Mouse (Mus musculus): ENCODE measurements around the gene Ankrd54.
"Not testable (repeated sequence)": the region's sequence is repeated elsewhere in the genome, so short reads cannot be mapped to it uniquely, and the experiment has no call there.

The Ankrd54 gene

DNA sequence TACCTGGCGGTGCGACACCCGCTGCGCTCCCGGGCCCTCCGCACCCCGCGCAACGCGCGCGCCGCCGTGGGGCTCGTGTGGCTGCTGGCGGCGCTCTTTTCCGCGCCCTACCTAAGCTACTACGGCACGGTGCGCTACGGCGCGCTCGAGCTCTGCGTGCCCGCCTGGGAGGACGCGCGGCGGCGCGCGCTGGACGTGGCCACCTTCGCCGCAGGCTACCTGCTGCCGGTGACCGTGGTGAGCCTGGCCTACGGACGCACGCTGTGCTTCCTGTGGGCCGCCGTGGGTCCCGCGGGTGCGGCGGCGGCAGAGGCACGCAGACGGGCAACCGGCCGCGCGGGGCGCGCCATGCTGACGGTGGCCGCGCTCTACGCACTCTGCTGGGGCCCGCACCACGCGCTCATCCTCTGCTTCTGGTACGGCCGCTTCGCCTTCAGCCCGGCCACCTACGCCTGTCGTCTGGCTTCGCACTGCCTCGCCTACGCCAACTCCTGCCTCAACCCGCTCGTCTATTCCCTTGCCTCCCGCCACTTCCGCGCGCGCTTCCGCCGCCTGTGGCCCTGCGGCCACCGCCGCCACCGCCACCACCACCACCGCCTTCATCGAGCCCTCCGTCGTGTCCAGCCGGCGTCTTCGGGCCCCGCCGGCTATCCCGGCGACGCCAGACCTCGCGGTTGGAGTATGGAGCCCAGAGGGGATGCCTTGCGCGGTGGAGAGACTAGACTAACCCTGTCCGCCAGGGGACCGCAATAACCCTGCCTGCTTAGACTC, 19.8 kb downstream of the Ankrd54 start:
- DNase-seq (ENCODE audit: low read depth, low spot score): no peak

DNA sequence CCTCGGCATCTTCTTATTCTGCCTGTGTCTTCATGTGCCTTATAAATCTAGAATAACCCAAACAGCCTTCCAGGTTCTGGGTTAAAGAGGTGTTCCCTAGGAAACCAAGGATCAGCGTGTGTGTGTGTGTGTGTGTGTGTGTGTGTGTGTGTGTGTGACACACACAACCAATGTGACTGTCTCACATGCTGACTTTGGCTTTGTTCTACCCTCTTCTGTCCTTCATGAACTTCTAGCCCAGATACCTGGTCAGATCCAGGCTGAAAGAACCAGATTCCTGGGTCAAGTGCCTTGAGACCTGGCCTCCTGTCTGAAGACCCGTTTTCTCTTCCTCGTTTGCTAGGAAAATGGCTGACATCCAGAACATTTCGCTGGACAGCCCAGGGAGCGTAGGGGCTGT, 21.1 kb downstream of the Ankrd54 start, which contains the start of gene Galr3:
Galr3 (plus strand) TSS at position 301 of the 400 bp plus-strand sequence.
- DNase-seq (ENCODE audit: low read depth, low spot score): no peak

DNA sequence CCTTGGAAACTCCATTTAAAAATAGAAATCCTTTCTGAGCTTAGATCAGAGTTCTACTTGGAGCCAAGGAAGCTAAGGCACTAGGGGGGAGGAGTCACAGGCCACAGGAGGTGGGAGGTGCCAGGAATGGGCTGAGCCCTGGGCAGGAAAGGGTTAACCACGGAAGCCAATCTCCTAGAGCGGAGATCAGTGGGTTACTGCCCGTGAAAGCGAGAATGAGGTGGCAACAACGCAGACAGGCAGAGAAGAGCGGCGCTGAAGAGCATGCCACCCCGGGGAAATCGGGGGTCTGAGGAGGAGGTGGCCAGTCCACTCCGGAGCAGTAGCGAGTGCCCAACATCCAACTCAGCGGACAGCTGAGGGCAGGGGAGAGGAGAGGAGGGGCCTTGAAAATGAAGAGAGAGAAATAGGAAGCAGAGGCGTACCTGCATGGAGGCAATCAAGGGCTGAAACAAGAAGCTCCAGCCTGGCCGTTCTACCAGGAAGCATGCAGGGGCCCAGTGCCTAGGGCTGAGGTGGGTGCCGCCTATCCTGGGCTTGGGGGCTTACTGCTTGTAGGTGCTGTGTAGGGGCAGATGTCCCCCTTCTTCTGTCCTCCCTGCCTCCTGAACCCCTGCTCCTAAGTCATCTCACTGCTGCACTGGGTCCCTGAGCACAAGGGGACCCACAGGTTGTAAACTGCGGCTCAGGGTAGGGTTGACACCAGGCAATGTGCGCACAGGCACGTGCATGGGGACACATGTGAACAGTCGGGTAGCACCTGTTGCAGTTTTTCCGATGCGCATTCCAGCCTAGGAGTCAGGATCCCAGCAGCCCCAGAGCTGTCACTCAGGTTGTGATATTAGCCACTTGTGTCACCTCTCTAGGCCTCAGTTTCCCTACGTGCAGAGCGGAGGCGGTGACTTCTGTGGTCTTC, 21.9 kb downstream of the Ankrd54 start:
- no peak for DNase-seq (ENCODE audit: low read depth, low spot score)

DNA sequence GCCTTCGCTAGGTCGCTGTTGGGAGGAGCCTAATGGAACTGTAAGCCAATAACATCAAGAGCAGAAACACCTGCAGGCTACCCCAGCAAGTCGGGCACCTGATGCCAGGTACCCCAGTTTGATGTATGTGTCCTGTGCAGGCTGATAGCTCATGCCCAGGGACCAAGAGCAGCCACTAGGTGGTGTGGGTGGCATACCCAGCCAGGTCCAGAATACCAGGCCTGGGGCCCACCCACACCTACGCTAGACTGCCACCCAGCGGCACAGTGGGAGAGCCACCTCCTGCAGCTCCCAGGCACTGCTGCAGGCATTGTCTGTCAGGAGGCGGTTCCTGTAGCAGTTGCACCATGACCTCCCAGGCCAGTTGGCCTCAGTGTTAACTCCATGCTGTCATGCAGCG, 23.8 kb downstream of the Ankrd54 start:
- peak; percentile 76 for DNase-seq (ENCODE audit: low read depth, low spot score)

DNA sequence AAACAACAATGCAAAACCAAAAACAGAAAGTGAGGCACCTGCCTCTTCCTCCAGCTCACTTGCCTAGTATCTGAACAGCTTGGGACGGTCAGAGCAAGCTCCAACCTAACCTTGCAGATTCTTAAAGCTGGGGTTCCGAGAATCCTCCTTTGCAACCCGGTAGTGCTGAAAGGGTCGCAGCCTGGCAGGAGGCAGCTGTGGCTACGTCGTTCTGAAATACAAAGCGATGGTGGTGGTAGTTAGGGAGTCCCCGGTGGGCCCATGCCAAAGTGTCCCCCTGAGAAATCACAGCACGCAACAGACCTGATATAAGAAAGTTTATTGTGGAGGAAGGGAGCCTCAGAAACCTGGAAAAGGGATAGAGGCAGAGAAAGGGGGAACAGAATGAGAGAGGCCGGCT, 24.4 kb downstream of the Ankrd54 start:
- DNase-seq (ENCODE audit: low read depth, low spot score): no peak

DNA sequence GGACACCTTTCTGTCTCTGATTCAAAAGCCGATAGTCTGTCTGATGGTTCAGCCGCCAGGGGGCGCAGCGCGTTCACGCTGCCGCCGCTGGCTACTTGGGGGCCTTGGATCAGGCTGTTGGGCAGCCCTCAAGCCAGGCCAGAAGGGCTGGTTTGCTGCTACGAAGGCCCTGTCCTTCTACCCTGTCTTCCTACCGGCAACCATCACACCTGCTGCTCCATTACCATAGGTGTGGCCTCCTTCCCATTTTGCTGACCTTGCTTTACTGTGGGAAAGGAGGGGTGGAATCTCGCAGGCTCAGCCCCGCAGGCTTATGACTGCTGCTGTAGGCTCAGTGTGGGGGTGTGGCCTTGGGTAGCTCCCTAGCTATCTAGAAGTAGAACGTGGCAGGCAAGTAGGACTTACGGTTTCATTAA, 24.8 kb downstream of the Ankrd54 start:
- DNase-seq (ENCODE audit: low read depth, low spot score): peak; percentile 58

DNA sequence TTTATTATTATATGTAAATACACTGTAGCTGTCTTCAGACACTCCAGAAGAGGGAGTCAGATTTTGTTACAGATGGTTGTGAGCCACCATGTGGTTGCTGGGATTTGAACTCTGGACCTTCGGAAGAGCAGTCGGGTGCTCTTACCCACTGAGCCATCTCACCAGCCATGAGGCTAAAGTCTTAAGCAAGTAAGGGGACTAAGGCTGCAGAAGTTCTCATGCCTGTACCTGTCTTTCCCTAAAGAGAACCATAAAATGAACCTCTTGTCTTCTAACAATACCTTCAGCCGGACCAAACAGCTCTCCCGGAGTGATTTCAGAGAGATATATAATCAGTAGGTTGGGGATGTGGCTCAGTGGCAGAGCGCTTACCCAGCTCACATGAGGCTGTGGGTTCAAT, 30.8 kb downstream of the Ankrd54 start:
- not testable (repeated sequence) for DNase-seq (ENCODE audit: low read depth, low spot score)

DNA sequence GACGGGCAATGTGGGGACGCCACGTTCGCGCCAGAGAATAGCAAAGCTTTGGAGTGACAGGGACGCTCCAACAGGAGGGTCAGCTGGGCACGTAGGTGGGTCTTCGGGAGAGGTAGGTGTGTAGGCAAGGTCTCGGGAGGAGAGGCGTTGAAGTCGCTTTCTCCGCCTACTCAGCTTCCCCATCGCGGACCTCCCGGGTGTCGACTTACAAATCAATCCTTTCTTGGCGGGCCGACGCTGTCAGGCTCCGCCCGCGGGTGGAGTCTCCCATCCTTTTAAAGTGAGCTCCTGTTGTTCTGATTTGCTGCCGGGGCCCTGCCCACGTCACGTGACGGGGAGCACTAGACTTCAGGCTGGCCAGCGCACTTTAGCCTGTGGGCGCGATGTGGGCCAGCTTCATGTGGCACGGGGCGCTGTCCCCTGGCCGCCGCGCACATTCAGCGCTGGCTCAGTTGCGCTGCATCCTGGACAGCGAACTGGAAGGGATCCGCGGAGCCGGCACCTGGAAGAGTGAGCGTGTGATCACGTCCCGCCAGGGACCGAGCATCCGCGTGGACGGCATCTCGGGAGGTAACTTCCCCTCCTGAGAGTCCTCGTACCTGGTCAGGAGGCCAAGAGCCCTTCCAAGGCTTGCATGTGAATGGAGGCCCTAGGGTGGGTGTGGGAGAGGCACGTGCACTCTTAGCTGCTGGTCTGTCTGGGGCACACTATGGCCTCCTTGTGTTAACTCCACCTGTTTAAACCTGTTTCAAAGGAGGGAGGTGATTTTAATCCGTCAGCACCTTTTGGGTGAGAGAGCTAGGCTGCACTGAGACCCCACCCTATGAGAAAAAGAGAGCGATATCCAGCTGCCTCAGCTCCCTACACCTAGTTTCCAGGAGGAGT, 31.9 kb downstream of the Ankrd54 start:
- peak; percentile 95 for DNase-seq (ENCODE audit: low read depth, low spot score)

DNA sequence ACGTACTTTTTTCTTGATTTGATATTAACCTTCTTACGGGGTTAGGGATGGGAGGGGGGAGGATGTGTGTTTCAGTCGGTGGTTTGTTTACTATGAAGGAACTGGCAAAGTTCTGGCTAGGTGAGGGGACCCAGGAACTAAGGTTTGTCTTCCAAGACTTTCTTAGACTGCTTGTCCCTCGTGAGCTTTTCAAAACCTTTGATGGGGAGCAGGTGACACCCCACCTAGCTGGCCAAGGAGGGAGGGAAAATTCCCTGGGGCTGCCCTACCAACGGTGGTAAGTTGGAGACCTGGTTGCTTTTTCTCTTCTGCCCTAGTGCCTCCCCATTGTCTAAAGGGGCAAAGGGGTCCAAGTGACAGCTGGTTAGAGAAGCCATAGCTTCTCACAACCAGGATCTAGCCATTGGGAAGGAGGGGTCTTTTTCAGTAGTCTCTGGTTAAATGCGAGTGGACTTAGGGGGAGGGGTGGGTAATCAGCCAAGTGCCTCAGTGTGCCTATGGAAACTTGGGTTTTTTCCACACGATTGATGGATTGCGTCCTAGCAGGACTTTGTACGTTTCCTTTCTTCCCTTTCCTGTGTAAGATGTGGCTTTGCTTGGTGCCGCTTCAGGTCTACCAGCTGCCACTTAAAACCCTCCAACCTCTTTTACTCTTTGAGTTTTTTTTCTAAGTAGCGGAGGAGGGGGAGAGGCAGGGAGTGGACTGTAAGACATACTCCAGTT, 33.0 kb downstream of the Ankrd54 start:
- no peak for DNase-seq (ENCODE audit: low read depth, low spot score)

DNA sequence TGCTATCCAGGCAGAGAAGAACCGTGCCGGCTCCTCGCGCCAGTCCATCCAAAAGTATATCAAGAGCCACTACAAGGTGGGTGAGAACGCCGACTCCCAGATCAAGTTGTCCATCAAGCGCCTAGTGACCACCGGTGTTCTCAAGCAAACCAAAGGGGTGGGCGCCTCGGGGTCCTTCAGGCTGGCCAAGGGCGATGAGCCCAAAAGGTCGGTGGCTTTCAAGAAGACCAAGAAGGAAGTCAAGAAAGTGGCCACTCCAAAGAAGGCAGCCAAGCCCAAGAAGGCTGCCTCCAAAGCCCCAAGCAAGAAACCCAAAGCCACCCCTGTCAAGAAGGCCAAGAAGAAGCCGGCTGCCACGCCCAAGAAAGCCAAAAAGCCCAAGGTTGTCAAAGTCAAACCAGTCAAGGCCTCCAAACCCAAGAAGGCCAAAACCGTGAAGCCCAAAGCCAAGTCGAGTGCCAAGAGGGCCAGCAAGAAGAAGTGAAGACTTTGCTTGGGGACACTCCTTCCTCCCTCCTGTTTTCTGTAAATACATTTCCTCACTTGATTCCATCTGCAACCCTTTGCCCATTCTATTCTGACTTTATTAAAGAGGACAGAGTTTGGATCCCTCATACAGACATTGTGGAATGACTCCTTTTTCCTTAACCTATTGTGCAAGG, 33.7 kb downstream of the Ankrd54 start:
- DNase-seq (ENCODE audit: low read depth, low spot score): no peak

DNA sequence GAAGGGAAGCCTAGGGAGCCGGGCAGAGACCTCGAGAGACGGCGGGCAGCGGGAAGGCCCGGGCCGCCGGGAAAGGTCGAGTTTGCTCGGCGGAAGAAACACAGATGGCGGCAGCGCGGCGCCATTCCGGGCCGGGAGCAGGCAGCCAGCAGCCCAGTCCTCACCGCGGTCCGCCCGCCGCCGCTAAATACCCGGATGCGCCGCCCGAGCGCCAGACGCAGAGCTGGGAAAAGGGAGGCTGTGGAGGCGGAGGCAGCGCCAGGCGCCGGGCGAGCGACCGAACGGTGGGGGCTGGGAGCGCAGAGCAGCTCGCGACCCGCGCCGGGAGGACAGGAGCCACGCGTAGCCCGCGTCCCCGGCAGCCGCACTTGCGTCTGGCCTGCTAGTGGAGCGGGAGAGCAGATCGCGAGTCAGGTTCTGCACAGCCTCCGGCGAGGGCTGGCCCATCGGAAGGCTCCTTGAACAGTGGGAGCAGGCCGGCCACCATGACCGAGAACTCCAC, 34.4 kb downstream of the Ankrd54 start, which contains the start of gene H1f0:
H1f0 (plus strand) TSS at position 214 of the 502 bp plus-strand sequence.
- peak; percentile 85 for DNase-seq (ENCODE audit: low read depth, low spot score)

DNA sequence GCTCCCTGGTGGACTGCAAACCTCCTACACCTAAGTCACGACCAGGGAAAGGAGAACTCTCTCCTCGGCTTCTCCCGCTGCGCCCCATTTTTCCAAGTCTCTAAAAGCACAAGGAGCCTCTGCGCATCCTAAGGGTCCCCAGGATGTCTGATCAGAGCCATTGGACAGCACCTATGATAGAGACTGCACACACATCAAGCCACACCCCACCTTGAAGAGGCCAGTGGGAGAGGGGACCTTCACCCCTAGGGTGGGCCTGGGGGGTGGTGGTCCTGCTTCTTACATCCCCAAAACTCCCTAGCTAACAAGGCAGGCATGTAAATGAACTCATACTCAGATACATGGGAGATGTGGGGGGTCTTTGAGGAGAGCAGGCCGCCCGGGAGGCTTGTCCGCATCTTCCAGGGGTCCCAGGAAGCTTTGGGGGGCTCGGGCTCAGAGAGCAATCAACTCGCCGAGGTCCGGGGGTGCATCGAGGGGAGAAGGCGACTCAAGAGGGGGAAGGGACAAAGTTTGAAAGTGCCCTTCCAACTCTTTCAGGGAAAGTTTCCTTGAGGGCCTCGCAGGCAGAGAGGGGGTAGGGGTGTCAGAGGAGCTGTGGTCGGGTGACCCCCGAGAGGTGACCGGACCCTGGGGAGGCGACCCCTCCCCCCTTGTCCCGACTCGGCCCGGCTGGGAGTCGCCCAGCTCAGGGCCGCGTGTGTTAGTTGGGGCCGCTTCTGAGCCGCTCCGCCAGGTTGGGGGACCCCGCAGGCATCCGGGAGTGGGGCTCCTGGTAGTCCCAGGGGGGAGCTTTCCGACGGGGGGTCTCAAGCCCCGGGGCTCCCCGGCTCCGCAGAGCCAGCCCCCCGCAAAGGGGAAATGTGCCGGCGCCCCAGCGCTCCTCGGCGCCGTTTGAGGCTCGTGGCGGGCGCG, 35.1 kb downstream of the Ankrd54 start:
- DNase-seq (ENCODE audit: low read depth, low spot score): no peak

DNA sequence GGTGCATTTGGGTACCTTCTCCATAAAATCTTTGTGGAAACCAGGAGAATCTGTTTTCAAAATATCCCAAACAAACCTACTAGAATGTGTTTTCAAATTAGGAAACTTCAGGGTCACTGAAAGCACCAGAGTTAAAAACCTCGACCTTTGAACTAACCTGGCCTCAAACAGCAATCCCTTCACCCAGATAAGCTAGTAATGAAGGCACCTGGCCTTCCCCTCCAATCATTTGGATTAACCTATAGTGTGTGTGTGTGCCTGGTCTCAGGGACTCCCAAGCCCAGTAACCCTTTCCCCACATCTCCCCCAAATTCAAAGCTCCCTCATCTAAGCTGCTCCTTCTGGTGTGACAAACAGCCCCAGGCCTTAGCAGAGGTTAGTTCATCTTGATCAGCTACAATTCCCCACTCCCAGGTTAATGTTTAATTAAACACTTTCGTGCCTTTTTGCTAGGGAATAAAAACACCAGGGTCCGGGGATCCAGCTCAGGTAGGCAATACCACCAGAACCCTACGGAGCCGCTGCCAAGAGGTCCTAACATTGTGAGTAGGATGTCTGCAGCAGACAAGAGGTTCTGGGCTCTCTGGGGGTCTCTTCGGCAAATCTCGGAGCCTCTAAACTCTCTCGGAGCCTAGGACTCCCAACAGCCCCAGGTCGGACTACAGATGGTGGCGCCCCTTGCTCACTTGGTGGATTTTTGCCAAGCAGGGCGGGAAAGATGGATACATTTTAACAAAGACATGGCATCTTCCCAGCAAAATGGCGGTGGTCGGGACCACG, 36.0 kb downstream of the Ankrd54 start:
- no peak for DNase-seq (ENCODE audit: low read depth, low spot score)

DNA sequence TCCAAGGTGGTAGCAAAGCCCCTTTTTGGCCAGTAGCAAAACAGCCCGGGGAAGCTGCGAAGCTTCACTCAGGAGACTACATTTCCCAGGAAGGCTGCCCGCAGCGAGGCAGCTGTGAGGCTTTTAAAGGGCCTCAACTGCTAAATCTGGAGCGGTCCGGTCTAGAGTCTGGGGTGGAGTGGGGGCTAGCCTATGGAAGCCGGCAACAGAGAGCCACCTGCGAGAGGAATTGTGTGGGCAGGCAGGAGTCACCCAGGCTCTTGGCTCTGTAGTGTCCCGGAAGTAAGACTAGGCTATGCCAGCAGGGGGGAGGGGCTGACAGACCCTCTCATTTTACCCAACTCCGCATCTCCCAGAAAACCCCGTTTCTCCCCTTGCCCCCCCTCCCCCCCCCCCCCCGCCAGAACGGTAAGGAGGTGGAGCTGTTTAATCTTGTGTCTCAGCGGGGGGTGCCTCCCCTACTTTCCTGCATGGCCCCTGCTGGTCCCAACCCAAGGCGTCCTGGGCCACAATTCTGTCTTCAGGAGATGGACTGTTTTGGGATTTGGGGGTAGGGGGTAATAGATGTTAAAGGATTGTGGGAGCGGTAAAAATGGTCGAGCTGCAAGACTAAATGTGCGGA, 36.9 kb downstream of the Ankrd54 start:
- DNase-seq (ENCODE audit: low read depth, low spot score): no peak

DNA sequence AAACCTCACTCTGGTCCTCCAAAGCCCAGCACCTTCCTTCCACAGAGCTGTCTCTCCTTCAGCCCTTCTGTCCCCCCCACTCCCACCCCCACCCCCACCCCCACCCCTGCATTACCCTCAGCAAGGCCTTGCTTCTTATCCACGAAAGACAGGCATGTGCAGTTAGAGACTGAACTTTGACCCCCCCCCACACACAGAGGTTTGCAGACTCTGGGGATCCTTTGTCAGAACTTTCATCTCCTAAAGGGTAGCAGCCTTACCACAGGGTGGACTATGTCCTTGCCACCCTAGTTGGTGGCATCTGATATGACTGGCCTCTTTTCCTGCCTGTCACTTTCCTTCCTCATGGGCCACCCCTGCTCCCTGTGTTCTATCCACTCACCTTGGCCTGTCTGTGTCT, 39.3 kb downstream of the Ankrd54 start:
- DNase-seq (ENCODE audit: low read depth, low spot score): no peak

DNA sequence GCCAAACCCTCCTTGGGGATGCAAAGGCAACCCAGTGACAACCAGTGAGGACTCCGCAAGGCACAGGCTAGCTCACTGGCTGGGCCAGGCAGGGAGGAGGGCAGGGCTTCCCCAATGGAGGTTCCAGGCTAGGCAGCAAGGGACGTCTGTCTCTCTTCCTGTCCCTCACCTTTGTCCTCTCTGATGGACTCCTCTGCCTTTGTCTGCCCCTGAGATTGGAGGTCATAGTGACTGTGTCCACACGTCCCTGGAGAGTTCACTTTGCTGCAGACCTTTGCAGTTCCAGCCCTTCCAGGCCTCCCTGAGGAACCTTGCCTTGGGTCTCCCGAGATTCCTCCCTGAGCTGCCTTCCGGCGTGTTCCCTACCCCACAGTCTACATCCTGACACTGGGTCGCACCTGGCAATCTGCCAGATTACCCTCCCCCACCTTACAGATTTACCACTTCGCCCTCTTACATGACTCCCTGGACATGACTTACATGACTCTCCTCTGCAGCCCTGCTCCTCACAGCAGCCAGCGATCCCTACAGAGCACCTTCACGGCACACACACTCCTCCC, 39.9 kb downstream of the Ankrd54 start:
- DNase-seq (ENCODE audit: low read depth, low spot score): no peak

DNA sequence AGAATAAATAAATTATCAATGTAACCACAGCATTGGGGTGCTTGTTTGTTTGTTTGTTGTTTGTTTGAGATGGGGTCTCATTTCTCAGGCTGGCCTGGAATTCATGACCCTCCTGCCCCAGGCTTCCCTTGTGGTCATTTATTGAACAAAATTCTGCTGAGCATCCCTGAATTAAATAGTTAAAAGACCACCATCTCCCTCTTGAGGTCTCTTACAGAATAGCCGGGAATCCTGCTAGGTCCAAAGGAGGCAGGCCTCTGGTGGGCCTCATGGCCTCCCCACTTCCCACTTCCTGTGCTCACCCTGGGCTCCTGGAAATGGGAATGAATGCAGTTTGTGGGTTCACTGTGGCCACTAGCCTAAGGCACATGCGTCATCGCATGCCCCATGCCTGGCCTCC, 43.8 kb downstream of the Ankrd54 start:
- no peak for DNase-seq (ENCODE audit: low read depth, low spot score)

DNA sequence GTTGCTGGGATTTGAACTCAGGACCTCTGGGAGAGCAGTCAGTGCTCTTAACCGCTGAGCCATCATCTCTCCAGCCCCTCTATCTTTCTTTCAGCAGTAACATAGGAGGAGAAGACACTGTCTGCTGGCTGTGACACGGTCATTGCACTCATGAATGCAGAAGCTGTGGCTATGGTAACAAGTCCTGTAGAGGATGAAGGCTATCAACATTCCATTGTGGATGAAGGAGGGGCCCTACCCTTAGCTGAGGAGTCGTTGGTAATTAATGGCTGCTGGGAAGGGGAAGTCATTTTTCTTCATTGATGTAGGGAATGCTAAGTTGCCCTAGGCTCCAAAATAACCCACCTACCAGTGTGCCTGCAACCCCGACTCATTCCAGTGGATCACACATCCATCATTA, 44.5 kb downstream of the Ankrd54 start:
- no peak for DNase-seq (ENCODE audit: low read depth, low spot score)
